Mouse (Mus musculus): Measurements from ENCODE around the gene Coro2b. TPM values are rescaled to one million over a fixed set of nuclear protein-coding genes. Genes with fewer than 3 reads are reported as not detected.

Coro2b gene
- polyA plus RNA-seq, 1 experiment from 2014 or later = 11.1 TPM

- H3K4me2 ChIP-seq (ENCODE audit: low read depth, low read length) = no peak overlapping the region
- no peak overlapping the region for H3K27ac ChIP-seq (replicated peaks; ENCODE audit: low read depth, low read length)
- H3K4me3 ChIP-seq (ENCODE audit: low read depth, low read length) = no peak overlapping the region
- no peaks in the 10 kb centered on the region for H3K27me3 ChIP-seq (replicated peaks; ENCODE audit: control insufficient read depth, insufficient read depth, low read length)
- no peak overlapping the region for H3K9ac ChIP-seq (ENCODE audit: low read depth, low read length)
- no peaks in the 10 kb centered on the region for H3K36me3 ChIP-seq (ENCODE audit: control insufficient read depth, insufficient read depth, low read length)
- no peak for ATAC-seq (ENCODE audit: low read depth)
- DNase-seq (ENCODE audit: low spot score) = no peak
- H3K9me3 ChIP-seq (ENCODE audit: control insufficient read depth, low read length) = no peaks in the 10 kb centered on the region
- no peaks in the 10 kb centered on the region for H3K4me1 ChIP-seq (ENCODE audit: control insufficient read depth, insufficient read depth, low read length)
- 88% methylated on average over 6 of the region's 6 CpGs for WGBS
These were observed 19.9 kb upstream of the Coro2b start for GRCm38 (mm10) chr9:62556748-62557147.

- Histone ChIP-seq H3K4me2 (ENCODE audit: low read depth, low read length) (no peak overlapping the region), H3K27me3 (replicated peaks; ENCODE audit: control insufficient read depth, insufficient read depth, low read length) (no peaks in the 10 kb centered on the region), H3K4me3 (ENCODE audit: low read depth, low read length) (no peak overlapping the region), H3K4me1 (ENCODE audit: control insufficient read depth, insufficient read depth, low read length) (no peaks in the 10 kb centered on the region), H3K9ac (ENCODE audit: low read depth, low read length) (no peak overlapping the region), H3K36me3 (ENCODE audit: control insufficient read depth, insufficient read depth, low read length) (no peaks in the 10 kb centered on the region), H3K9me3 (ENCODE audit: control insufficient read depth, low read length) (no peaks in the 10 kb centered on the region), H3K27ac (replicated peaks; ENCODE audit: low read depth, low read length) (no peak overlapping the region)
- 71% methylated on average over 5 of the region's 5 CpGs for WGBS
- DNase-seq (ENCODE audit: low spot score) = peak; percentile 68
- peak; percentile 34; the same call in 1 of the 2 replicates for ATAC-seq (ENCODE audit: low read depth)
These were observed 18.5 kb upstream of the Coro2b start for GRCm38 (mm10) chr9:62555258-62555856.

GRCm38 (mm10) chr9:62554606-62555005 lies 17.8 kb upstream of the Coro2b start:
- ATAC-seq (ENCODE audit: low read depth) = peak; percentile 60
- Histone ChIP-seq H3K36me3 (ENCODE audit: control insufficient read depth, insufficient read depth, low read length) (no peaks in the 10 kb centered on the region), H3K27me3 (replicated peaks; ENCODE audit: control insufficient read depth, insufficient read depth, low read length) (no peaks in the 10 kb centered on the region), H3K9me3 (ENCODE audit: control insufficient read depth, low read length) (no peaks in the 10 kb centered on the region), H3K27ac (replicated peaks; ENCODE audit: low read depth, low read length) (no peak overlapping the region), H3K4me3 (ENCODE audit: low read depth, low read length) (no peak overlapping the region), H3K4me2 (ENCODE audit: low read depth, low read length) (no peak overlapping the region), H3K9ac (ENCODE audit: low read depth, low read length) (no peak overlapping the region), H3K4me1 (ENCODE audit: control insufficient read depth, insufficient read depth, low read length) (no peaks in the 10 kb centered on the region)
- DNase-seq (ENCODE audit: low spot score) = no peak
- 57% methylated on average over 3 of the region's 3 CpGs for WGBS

GRCm38 (mm10) chr9:62553366-62553940 lies 16.6 kb upstream of the Coro2b start:
- H3K4me3 ChIP-seq (ENCODE audit: low read depth, low read length) = no peak overlapping the region
- DNase-seq (ENCODE audit: low spot score) = peak; percentile 70

GRCm38 (mm10) chr9:62551531-62551930 lies 14.7 kb upstream of the Coro2b start:
- ATAC-seq (ENCODE audit: low read depth) (no peak), DNase-seq (ENCODE audit: low spot score) (no peak)
- WGBS = 81% methylated on average over 3 of the region's 3 CpGs
- Histone ChIP-seq H3K4me3 (ENCODE audit: low read depth, low read length) (no peak overlapping the region), H3K4me2 (ENCODE audit: low read depth, low read length) (no peak overlapping the region), H3K27ac (replicated peaks; ENCODE audit: low read depth, low read length) (no peak overlapping the region), H3K4me1 (ENCODE audit: control insufficient read depth, insufficient read depth, low read length) (no peaks in the 10 kb centered on the region), H3K27me3 (replicated peaks; ENCODE audit: control insufficient read depth, insufficient read depth, low read length) (no peaks in the 10 kb centered on the region), H3K9ac (ENCODE audit: low read depth, low read length) (no peak overlapping the region), H3K36me3 (ENCODE audit: control insufficient read depth, insufficient read depth, low read length) (no peaks in the 10 kb centered on the region), H3K9me3 (ENCODE audit: control insufficient read depth, low read length) (no peaks in the 10 kb centered on the region)

More at GRCm38 (mm10) chr9:62553366-62553940, 16.6 kb upstream of the Coro2b start:
- Histone ChIP-seq H3K27me3 (replicated peaks; ENCODE audit: control insufficient read depth, insufficient read depth, low read length) (no peaks in the 10 kb centered on the region), H3K4me2 (ENCODE audit: low read depth, low read length) (no peak overlapping the region), H3K9ac (ENCODE audit: low read depth, low read length) (no peak overlapping the region), H3K36me3 (ENCODE audit: control insufficient read depth, insufficient read depth, low read length) (no peaks in the 10 kb centered on the region), H3K4me1 (ENCODE audit: control insufficient read depth, insufficient read depth, low read length) (no peaks in the 10 kb centered on the region), H3K9me3 (ENCODE audit: control insufficient read depth, low read length) (no peaks in the 10 kb centered on the region), H3K27ac (replicated peaks; ENCODE audit: low read depth, low read length) (no peak overlapping the region)
- ATAC-seq (ENCODE audit: low read depth) = no peak
- 35% methylated on average over 7 of the region's 7 CpGs for WGBS

- 39% methylated on average over 10 of the region's 11 CpGs for WGBS
- 0 out of 2 replicates have a peak, but pooled peaks have one; percentile 30 for ATAC-seq (ENCODE audit: low read depth)
- no peaks in the 10 kb centered on the region for H3K9me3 ChIP-seq (ENCODE audit: control insufficient read depth, low read length)
These were observed 13.8 kb upstream of the Coro2b start for GRCm38 (mm10) chr9:62550661-62551093.

GRCm38 (mm10) chr9:62549809-62550208 lies 13.0 kb upstream of the Coro2b start:
- no peak overlapping the region for H3K4me3 ChIP-seq (ENCODE audit: low read depth, low read length)
- H3K4me2 ChIP-seq (ENCODE audit: low read depth, low read length) = no peak overlapping the region
- no peaks in the 10 kb centered on the region for H3K27me3 ChIP-seq (replicated peaks; ENCODE audit: control insufficient read depth, insufficient read depth, low read length)
- H3K9me3 ChIP-seq (ENCODE audit: control insufficient read depth, low read length) = no peaks in the 10 kb centered on the region
- no peaks in the 10 kb centered on the region for H3K36me3 ChIP-seq (ENCODE audit: control insufficient read depth, insufficient read depth, low read length)
- H3K27ac ChIP-seq (replicated peaks; ENCODE audit: low read depth, low read length) = no peak overlapping the region
- DNase-seq (ENCODE audit: low spot score) (peak; percentile 85), ATAC-seq (ENCODE audit: low read depth) (peak; percentile 60; the same call in 1 of the 2 replicates)
- no peak overlapping the region for H3K9ac ChIP-seq (ENCODE audit: low read depth, low read length)
- 2% methylated on average over 8 of the region's 8 CpGs for WGBS
- H3K4me1 ChIP-seq (ENCODE audit: control insufficient read depth, insufficient read depth, low read length) = no peaks in the 10 kb centered on the region

More at GRCm38 (mm10) chr9:62550661-62551093, 13.8 kb upstream of the Coro2b start:
- Histone ChIP-seq H3K4me1 (ENCODE audit: control insufficient read depth, insufficient read depth, low read length) (no peaks in the 10 kb centered on the region), H3K27me3 (replicated peaks; ENCODE audit: control insufficient read depth, insufficient read depth, low read length) (no peaks in the 10 kb centered on the region), H3K4me3 (ENCODE audit: low read depth, low read length) (no peak overlapping the region), H3K9ac (ENCODE audit: low read depth, low read length) (no peak overlapping the region), H3K4me2 (ENCODE audit: low read depth, low read length) (no peak overlapping the region), H3K36me3 (ENCODE audit: control insufficient read depth, insufficient read depth, low read length) (no peaks in the 10 kb centered on the region), H3K27ac (replicated peaks; ENCODE audit: low read depth, low read length) (no peak overlapping the region)
- peak; percentile 46 for DNase-seq (ENCODE audit: low spot score)

- 61% methylated on average over 3 of the region's 3 CpGs for WGBS
- H3K4me2 ChIP-seq (ENCODE audit: low read depth, low read length) = no peak overlapping the region
- no peaks in the 10 kb centered on the region for H3K36me3 ChIP-seq (ENCODE audit: control insufficient read depth, insufficient read depth, low read length)
- H3K27me3 ChIP-seq (replicated peaks; ENCODE audit: control insufficient read depth, insufficient read depth, low read length) = no peaks in the 10 kb centered on the region
- H3K4me1 ChIP-seq (ENCODE audit: control insufficient read depth, insufficient read depth, low read length) = no peaks in the 10 kb centered on the region
- DNase-seq (ENCODE audit: low spot score) (no peak), ATAC-seq (ENCODE audit: low read depth) (no peak)
- no peaks in the 10 kb centered on the region for H3K9me3 ChIP-seq (ENCODE audit: control insufficient read depth, low read length)
- H3K9ac ChIP-seq (ENCODE audit: low read depth, low read length) = no peak overlapping the region
- H3K27ac ChIP-seq (replicated peaks; ENCODE audit: low read depth, low read length) = no peak overlapping the region
- H3K4me3 ChIP-seq (ENCODE audit: low read depth, low read length) = no peak overlapping the region
These were observed 10.6 kb upstream of the Coro2b start for GRCm38 (mm10) chr9:62547476-62547875.

GRCm38 (mm10) chr9:62544856-62545255 lies 8.0 kb upstream of the Coro2b start:
- Histone ChIP-seq H3K4me1 (ENCODE audit: control insufficient read depth, insufficient read depth, low read length) (0 out of 2 replicates have a peak, but pooled peaks cover 3% of the 10 kb centered on the region), H3K9ac (ENCODE audit: low read depth, low read length) (no peak overlapping the region), H3K27me3 (replicated peaks; ENCODE audit: control insufficient read depth, insufficient read depth, low read length) (no peaks in the 10 kb centered on the region), H3K9me3 (ENCODE audit: control insufficient read depth, low read length) (no peaks in the 10 kb centered on the region), H3K36me3 (ENCODE audit: control insufficient read depth, insufficient read depth, low read length) (no peaks in the 10 kb centered on the region), H3K4me2 (ENCODE audit: low read depth, low read length) (no peak overlapping the region), H3K27ac (replicated peaks; ENCODE audit: low read depth, low read length) (no peak overlapping the region), H3K4me3 (ENCODE audit: low read depth, low read length) (no peak overlapping the region)
- ATAC-seq (ENCODE audit: low read depth) (no peak), DNase-seq (ENCODE audit: low spot score) (no peak)
- WGBS = 62% methylated on average over 10 of the region's 10 CpGs
